Mouse (Mus musculus) splenic B cell, adult 2 months (primary cell): ENCODE results near the gene Selenow.
"Not testable (repeated sequence)": the region's sequence is repeated elsewhere in the genome, so short reads cannot be mapped to it uniquely, and the experiment has no call there.

ENCODE experiments used
- DNase-seq: peaks from one replicate; pipeline ENCODE4 v3.0.0-alpha.2; 2011; ENCODE audit warnings: low read depth, low spot score
- H3K27me3 ChIP-seq: 2 replicates; pipeline ENCODE4 v1.6.1; 2012; ENCODE audit warnings: mild to moderate bottlenecking, low read length, moderate library complexity, mixed read lengths; ENCODE audit not compliant: control insufficient read depth, poor library complexity, insufficient read depth, severe bottlenecking
- H3K36me3 ChIP-seq: 2 replicates; pipeline ENCODE4 v1.6.1; 2012; ENCODE audit warnings: mild to moderate bottlenecking, low read length, moderate library complexity, mixed read lengths; ENCODE audit not compliant: control insufficient read depth, poor library complexity, insufficient read depth, severe bottlenecking

Gene Selenow

GRCm38 (mm10) chr7:15930543-15930942 lies 8.3 kb upstream of the Selenow start:
- Histone ChIP-seq H3K36me3 (no peaks in the 10 kb centered on the region), H3K27me3 (no peaks in the 10 kb centered on the region)
- DNase-seq, result no peak

GRCm38 (mm10) chr7:15929910-15930309 lies 7.7 kb upstream of the Selenow start:
- Histone ChIP-seq H3K36me3 (no peaks in the 10 kb centered on the region), H3K27me3 (no peaks in the 10 kb centered on the region)
- peak; percentile 84 for DNase-seq

- Histone ChIP-seq H3K27me3 (no peaks in the 10 kb centered on the region), H3K36me3 (peaks cover 4% of the 10 kb centered on the region; the same call in 1 of the 2 replicates)
- peak; percentile 80 for DNase-seq
Measured at GRCm38 (mm10) chr7:15921796-15922195, 406 bp downstream of the Selenow start.

GRCm38 (mm10) chr7:15920645-15921190 lies 1.5 kb downstream of the Selenow start:
- DNase-seq, result no peak
- H3K36me3 ChIP-seq, result peaks cover 4% of the 10 kb centered on the region; the same call in 1 of the 2 replicates

GRCm38 (mm10) chr7:15919947-15920346 lies 2.3 kb downstream of the Selenow start:
- no peaks in the 10 kb centered on the region for H3K27me3 ChIP-seq
- no peak for DNase-seq
- H3K36me3 ChIP-seq, result peaks cover 4% of the 10 kb centered on the region; the same call in 1 of the 2 replicates

More at GRCm38 (mm10) chr7:15920645-15921190, 1.5 kb downstream of the Selenow start:
- no peaks in the 10 kb centered on the region for H3K27me3 ChIP-seq

GRCm38 (mm10) chr7:15918371-15918770 lies 3.8 kb downstream of the Selenow start:
- Histone ChIP-seq H3K36me3 (peaks cover 4% of the 10 kb centered on the region; the same call in 1 of the 2 replicates), H3K27me3 (no peaks in the 10 kb centered on the region)
- no peak for DNase-seq

- Histone ChIP-seq H3K36me3 (peaks cover 4% of the 10 kb centered on the region; the same call in 1 of the 2 replicates), H3K27me3 (no peaks in the 10 kb centered on the region)
Measured at GRCm38 (mm10) chr7:15916996-15917395, 5.2 kb downstream of the Selenow start.

GRCm38 (mm10) chr7:15916134-15916723 lies 6.0 kb downstream of the Selenow start:
- peaks cover 4% of the 10 kb centered on the region; the same call in 1 of the 2 replicates for H3K36me3 ChIP-seq
- DNase-seq, result no peak
- no peaks in the 10 kb centered on the region for H3K27me3 ChIP-seq

More at GRCm38 (mm10) chr7:15916996-15917395, 5.2 kb downstream of the Selenow start:
- no peak for DNase-seq

- H3K27me3 ChIP-seq, DNase-seq, H3K36me3 ChIP-seq: not testable (repeated sequence)
Measured at GRCm38 (mm10) chr7:15915695-15916094, 6.5 kb downstream of the Selenow start.

- H3K27me3 ChIP-seq, result no peaks in the 10 kb centered on the region
- no peak for DNase-seq
- peaks cover 4% of the 10 kb centered on the region; the same call in 1 of the 2 replicates for H3K36me3 ChIP-seq
Measured at GRCm38 (mm10) chr7:15914751-15915150, 7.5 kb downstream of the Selenow start.

- no peaks in the 10 kb centered on the region for H3K27me3 ChIP-seq
- H3K36me3 ChIP-seq, result 0 out of 2 replicates have a peak, but pooled peaks cover 2% of the 10 kb centered on the region
- peak; percentile 75 for DNase-seq
Measured at GRCm38 (mm10) chr7:15914252-15914651, 8.0 kb downstream of the Selenow start.

GRCm38 (mm10) chr7:15912183-15912582 lies 10.0 kb downstream of the Selenow start:
- Histone ChIP-seq H3K36me3 (0 out of 2 replicates have a peak, but pooled peaks cover 2% of the 10 kb centered on the region), H3K27me3 (no peaks in the 10 kb centered on the region)
- peak; percentile 87 for DNase-seq

GRCm38 (mm10) chr7:15910521-15910920 lies 11.7 kb downstream of the Selenow start:
- DNase-seq, result no peak
- H3K36me3 ChIP-seq, result no peaks in the 10 kb centered on the region
- H3K27me3 ChIP-seq, result no peaks in the 10 kb centered on the region

- Histone ChIP-seq H3K27me3 (no peaks in the 10 kb centered on the region), H3K36me3 (no peaks in the 10 kb centered on the region)
Measured at GRCm38 (mm10) chr7:15907971-15908590, 14.1 kb downstream of the Selenow start.

GRCm38 (mm10) chr7:15906602-15907001 lies 15.6 kb downstream of the Selenow start:
- Histone ChIP-seq H3K27me3 (no peaks in the 10 kb centered on the region), H3K36me3 (no peaks in the 10 kb centered on the region)
- no peak for DNase-seq

More at GRCm38 (mm10) chr7:15907971-15908590, 14.1 kb downstream of the Selenow start:
- DNase-seq, result no peak
